Mouse (Mus musculus) pancreas, adult 10 weeks (tissue): ENCODE measurements around the gene 4921539E11Rik. TPM values are rescaled to one million over a fixed set of nuclear protein-coding genes. Genes with fewer than 3 reads are reported as not detected.

Experiments used
- polyA plus RNA-seq: library from polyadenylated mRNA; stranded (reverse); fragments of 350-450 nt; fragmentation: Illumina TruSeq; extraction: RNeasy Lipid Tissue Mini Kit (QIAGEN cat#74804); gene quantifications from one replicate; pipeline ENCODE4 v1.2.3, GENCODE M21; 2015; ENCODE audit warnings: low read depth, low replicate concordance; ENCODE audit not compliant: insufficient read depth

4921539E11Rik gene
- not detected for polyA plus RNA-seq

GRCm38 (mm10) chr4:103290763-103291162, at the start of gene 4921539E11Rik:
4921539E11Rik (minus strand) TSS chr4:103290863.

GRCm38 (mm10) chr4:103313587-103314525, 23.2 kb upstream of the 4921539E11Rik start, which contains the start of gene Oma1:
Oma1 (plus strand) TSS chr4:103313812.

DNA sequence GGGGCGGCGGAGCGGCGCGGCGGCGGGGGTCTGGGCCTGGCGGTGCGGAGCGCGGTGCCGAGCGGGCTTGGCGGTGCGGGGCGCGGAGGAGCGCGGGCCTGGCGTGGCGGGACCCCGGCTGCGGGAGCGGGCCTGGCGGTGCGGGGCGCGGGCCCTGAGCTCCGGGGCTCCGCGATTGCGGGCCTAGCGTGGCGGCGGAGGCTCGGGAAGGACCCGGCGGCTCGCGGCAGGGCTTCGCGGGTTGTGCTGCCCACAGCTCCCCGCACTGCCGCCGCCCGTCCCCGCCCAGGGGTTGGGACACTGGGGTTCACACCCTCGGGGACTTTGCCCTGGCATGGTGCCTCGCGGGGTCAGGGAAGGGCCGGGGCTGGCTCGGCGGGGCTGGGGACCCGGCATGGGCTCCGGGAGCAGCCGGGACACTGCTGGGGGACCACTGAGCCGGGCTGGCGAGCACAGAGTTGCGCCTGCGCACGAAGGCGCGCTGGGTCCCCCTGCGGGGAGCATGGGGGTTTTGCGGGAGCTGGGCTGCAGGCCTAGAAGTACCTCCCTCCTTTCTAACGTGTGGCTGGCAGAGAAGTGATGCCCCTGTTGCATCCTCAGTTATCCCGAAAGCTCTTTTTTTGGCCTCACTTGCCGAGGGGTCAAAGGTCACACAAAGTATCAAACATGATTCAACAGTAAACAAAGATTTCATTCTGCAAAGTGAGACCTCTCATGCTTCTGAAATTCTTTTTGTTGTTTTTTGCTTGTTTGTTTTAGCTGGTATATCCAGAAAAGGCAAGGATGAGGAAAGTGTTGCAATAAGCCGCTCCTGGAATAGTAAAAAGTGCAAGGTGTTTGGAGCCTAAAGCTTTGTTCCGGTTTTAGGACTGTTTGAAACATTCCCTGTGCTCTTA, 75.5 kb downstream of the 4921539E11Rik start, which contains the start of gene Slc35d1:
TSS of gene Slc35d1 (minus strand) at position 240 of the 896 bp plus-strand sequence.

Other genes with a start within 250 kb of the 4921539E11Rik start
- 7.6 TPM for gene Mier1, start 176.5 kb downstream of the 4921539E11Rik start, polyA plus RNA-seq
- 0.98 TPM for gene Wdr78, start 176.3 kb downstream of the 4921539E11Rik start, polyA plus RNA-seq
- 4.6 TPM for gene Slc35d1, start 75.7 kb downstream of the 4921539E11Rik start, polyA plus RNA-seq
- gene Oma1, start 22.9 kb upstream of the 4921539E11Rik start, polyA plus RNA-seq: 3.1 TPM